Mouse (Mus musculus) bone marrow, adult 2 months (tissue): ENCODE data around the gene Ints3.

ENCODE experiments used
- CTCF ChIP-seq: fragments of 200-500 bp; IDR thresholded peaks from 2 replicates; pipeline ENCODE4 v1.5.1; 2011; ENCODE audit warnings: low read length, control low read depth; ENCODE audit not compliant: control insufficient read depth, insufficient read depth
- POLR2A ChIP-seq: fragments of 200-500 bp; IDR thresholded peaks from 2 replicates; pipeline ENCODE4 v1.6.1; 2011; ENCODE audit warnings: low read depth, mild to moderate bottlenecking, control low read depth, low read length, borderline replicate concordance; ENCODE audit not compliant: control insufficient read depth

DNA sequence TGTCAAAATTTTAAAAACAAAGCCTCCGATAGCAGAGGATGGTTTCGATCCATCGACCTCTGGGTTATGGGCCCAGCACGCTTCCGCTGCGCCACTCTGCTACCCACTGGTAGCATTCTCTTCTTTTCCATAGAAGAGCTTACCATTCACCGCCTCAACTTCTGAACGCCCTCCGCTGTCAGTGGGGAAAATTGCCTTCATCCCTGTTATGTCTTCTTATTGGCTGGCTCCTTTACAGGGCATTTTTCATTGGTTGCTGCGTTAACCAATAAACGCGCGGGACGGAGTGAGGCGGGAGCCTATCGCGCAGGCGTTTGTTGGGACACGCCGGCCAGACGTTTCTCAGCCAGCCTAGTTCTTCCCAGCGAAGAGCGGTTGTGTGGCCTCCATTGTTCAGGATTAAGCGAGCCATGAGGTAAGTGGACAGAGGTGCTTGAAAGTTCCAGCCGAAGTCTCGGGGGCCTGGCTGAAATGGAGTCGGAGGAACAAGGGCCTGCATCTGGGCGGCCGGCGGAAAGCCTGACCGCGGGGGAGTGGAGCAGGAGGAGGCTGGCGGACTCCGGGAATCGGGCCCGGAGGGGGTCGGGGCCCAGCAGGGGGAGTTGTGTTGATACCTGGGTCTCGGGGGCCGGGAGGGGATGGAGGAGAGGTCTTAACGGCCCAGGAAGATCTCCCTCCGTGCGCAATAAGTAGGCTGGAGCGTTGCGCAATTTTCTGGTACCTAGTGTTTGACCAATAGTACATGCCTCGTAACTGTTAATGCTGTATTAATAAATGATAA is 42.6 kb upstream of the Ints3 start, which contains the start of gene Ilf2:
- TF ChIP-seq CTCF (0 out of 2 replicates have a peak, but pooled peaks have one; percentile 23), POLR2A (peak; percentile 69; the same call in 1 of the 2 replicates)
